Mouse (Mus musculus) limb, embryonic 14.5 days (tissue): ENCODE data around the gene Zbtb25. TPM values are rescaled to one million over a fixed set of nuclear protein-coding genes. Genes with fewer than 3 reads are reported as not detected.
A peak's percentile ranks its signal among the peaks of the same experiment; 100 is the strongest.

Source experiments
- ATAC-seq: fragments of 200-750 bp; cut with Nextera tagmentation; 2 replicates; pipeline ENCODE4 v1.8.0; 2017; ENCODE audit warnings: low read depth, moderate number of reproducible peaks, moderate TSS enrichment; ENCODE audit not compliant: low FRiP score
- DNase-seq: peaks from one replicate; pipeline ENCODE4 v3.0.0-alpha.2; 2015; ENCODE audit warnings: low spot score
- H3K27ac ChIP-seq: fragments of 300-500 bp; sonication (generic); replicated peaks from 2 replicates; pipeline ENCODE4 v1.5.1; 2014; ENCODE audit warnings: low read depth, mild to moderate bottlenecking, low read length, moderate library complexity, mixed read lengths
- H3K27me3 ChIP-seq: fragments of 300-500 bp; sonication (generic); 2 replicates; pipeline ENCODE4 v1.6.1; 2014; ENCODE audit warnings: low read length, mixed read lengths; ENCODE audit not compliant: control insufficient read depth, insufficient read depth
- H3K36me3 ChIP-seq: fragments of 300-500 bp; sonication (generic); 2 replicates; pipeline ENCODE4 v1.6.1; 2014; ENCODE audit warnings: mild to moderate bottlenecking, low read length, moderate library complexity, mixed read lengths; ENCODE audit not compliant: control insufficient read depth, insufficient read depth
- H3K4me1 ChIP-seq: fragments of 300-500 bp; sonication (generic); 2 replicates; pipeline ENCODE4 v1.6.1; 2014; ENCODE audit warnings: antibody characterized with exemption, low read length, mixed read lengths; ENCODE audit not compliant: control insufficient read depth, insufficient read depth
- H3K4me2 ChIP-seq: fragments of 300-500 bp; sonication (generic); replicated peaks from 2 replicates; pipeline ENCODE4 v1.6.1; 2014; ENCODE audit warnings: low read depth, mild to moderate bottlenecking, low read length, moderate library complexity; ENCODE audit not compliant: severe bottlenecking
- H3K4me3 ChIP-seq: fragments of 300-500 bp; sonication (generic); replicated peaks from 2 replicates; pipeline ENCODE4 v1.5.1; 2014; ENCODE audit warnings: low read length
- H3K9ac ChIP-seq: fragments of 300-500 bp; sonication (generic); 2 replicates; pipeline ENCODE4 v1.6.1; 2014; ENCODE audit warnings: mild to moderate bottlenecking, low read depth, low read length, moderate library complexity; ENCODE audit not compliant: severe bottlenecking
- H3K9me3 ChIP-seq: fragments of 300-500 bp; sonication (generic); 2 replicates; pipeline ENCODE4 v1.6.1; 2016; ENCODE audit warnings: low read length; ENCODE audit not compliant: control insufficient read depth
- POLR2A ChIP-seq: fragments of 200-500 bp; IDR thresholded peaks from 2 replicates; pipeline ENCODE4 v1.8.0; 2012; ENCODE audit warnings: inconsistent platforms, mild to moderate bottlenecking, moderate library complexity, borderline replicate concordance; ENCODE audit not compliant: insufficient read depth, insufficient read length; ENCODE audit errors: extremely low read depth
- WGBS: fragments of 180-500 bp; shearing (Covaris S2); extraction: QIAGEN DNeasy Blood & Tissue Kit; methylation state at CpG from one replicate; pipeline ENCODE4 v1.1.7; 2014; 5-methylcytosine and 5-hydroxymethylcytosine counted together
- polyA plus RNA-seq, 2 experiments: library from polyadenylated mRNA; depleted of rRNA in 1 of 2; stranded (reverse) in 1 of 2; unstranded in 1 of 2; fragments of >200 nt; fragmentation: Nextera tagmentation in 1 of 2; extraction: Ambion mirVana in 1 of 2; gene quantifications; 2 replicates each; pipeline versions ENCODE4 v1.2.1 to v1.2.3; 2012 to 2014

Zbtb25 gene
- polyA plus RNA-seq, 2 experiments = 21.4 to 24.1 TPM

GRCm38 (mm10) chr12:76407184-76407583, 37.8 kb upstream of the Zbtb25 start:
- WGBS = 33% methylated on average over 1 of the region's 1 CpGs
- H3K4me3 ChIP-seq = no peak overlapping the region
- DNase-seq (no peak), ATAC-seq (no peak)
- no peak for TF ChIP-seq POLR2A
- no peak overlapping the region for H3K9ac ChIP-seq
- peaks cover 18% of the 10 kb centered on the region; the same call in 1 of the 2 replicates for H3K4me1 ChIP-seq
- H3K27me3 ChIP-seq = peaks cover 28% of the 10 kb centered on the region
- no peak overlapping the region for H3K27ac ChIP-seq
- H3K36me3 ChIP-seq = no peaks in the 10 kb centered on the region
- no peak overlapping the region for H3K4me2 ChIP-seq
- no peaks in the 10 kb centered on the region for H3K9me3 ChIP-seq

DNA sequence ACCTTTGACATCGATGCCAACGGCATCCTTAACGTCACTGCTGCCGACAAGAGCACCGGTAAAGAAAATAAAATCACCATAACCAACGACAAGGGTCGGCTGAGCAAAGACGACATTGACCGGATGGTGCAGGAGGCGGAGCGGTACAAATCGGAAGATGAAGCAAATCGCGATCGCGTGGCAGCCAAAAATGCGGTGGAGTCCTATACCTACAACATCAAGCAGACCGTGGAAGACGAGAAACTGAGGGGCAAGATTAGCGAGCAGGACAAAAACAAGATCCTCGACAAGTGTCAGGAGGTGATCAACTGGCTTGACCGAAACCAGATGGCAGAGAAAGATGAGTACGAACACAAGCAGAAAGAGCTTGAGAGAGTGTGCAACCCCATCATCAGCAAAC, 36.6 kb upstream of the Zbtb25 start:
- DNase-seq (no peak), ATAC-seq (no peak)
- Histone ChIP-seq H3K27ac (no peak overlapping the region), H3K9ac (no peak overlapping the region), H3K4me2 (peak overlapping the region; percentile 90), H3K4me1 (peaks cover 18% of the 10 kb centered on the region; the same call in 1 of the 2 replicates), H3K27me3 (peaks cover 28% of the 10 kb centered on the region), H3K9me3 (no peaks in the 10 kb centered on the region), H3K4me3 (peak overlapping the region; percentile 66), H3K36me3 (no peaks in the 10 kb centered on the region)
- no peak for TF ChIP-seq POLR2A
- 1% methylated on average over 23 of the region's 23 CpGs for WGBS

- H3K27me3 ChIP-seq = peaks cover 28% of the 10 kb centered on the region
- peak; percentile 7 for DNase-seq
- no peaks in the 10 kb centered on the region for H3K36me3 ChIP-seq
- H3K9me3 ChIP-seq = no peaks in the 10 kb centered on the region
- H3K27ac ChIP-seq = no peak overlapping the region
- no peak for TF ChIP-seq POLR2A
- 4% methylated on average over 64 of the region's 64 CpGs for WGBS
- peak overlapping the region; percentile 66 for H3K4me3 ChIP-seq
- no peak overlapping the region for H3K9ac ChIP-seq
- peak overlapping the region; percentile 90 for H3K4me2 ChIP-seq
- H3K4me1 ChIP-seq = peaks cover 18% of the 10 kb centered on the region; the same call in 1 of the 2 replicates
- no peak for ATAC-seq
Observed at GRCm38 (mm10) chr12:76405183-76405970, 36.0 kb upstream of the Zbtb25 start.

DNA sequence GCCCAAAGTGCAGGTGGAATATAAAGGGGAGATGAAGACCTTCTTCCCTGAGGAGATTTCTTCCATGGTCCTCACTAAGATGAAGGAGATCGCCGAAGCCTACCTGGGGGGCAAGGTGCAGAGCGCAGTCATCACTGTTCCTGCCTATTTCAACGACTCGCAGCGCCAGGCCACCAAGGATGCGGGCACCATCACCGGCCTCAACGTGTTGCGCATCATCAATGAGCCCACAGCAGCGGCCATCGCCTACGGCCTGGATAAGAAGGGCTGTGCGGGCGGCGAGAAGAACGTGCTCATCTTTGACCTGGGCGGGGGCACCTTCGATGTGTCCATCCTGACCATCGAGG, 35.4 kb upstream of the Zbtb25 start:
- no peak for ATAC-seq
- Histone ChIP-seq H3K4me1 (peaks cover 18% of the 10 kb centered on the region; the same call in 1 of the 2 replicates), H3K9me3 (no peaks in the 10 kb centered on the region), H3K9ac (no peak overlapping the region), H3K27ac (no peak overlapping the region), H3K4me3 (peak overlapping the region; percentile 66), H3K27me3 (peaks cover 28% of the 10 kb centered on the region), H3K4me2 (peak overlapping the region; percentile 90), H3K36me3 (no peaks in the 10 kb centered on the region)
- no peak for DNase-seq
- 9% methylated on average over 20 of the region's 20 CpGs for WGBS
- TF ChIP-seq POLR2A = no peak

- H3K9me3 ChIP-seq = no peaks in the 10 kb centered on the region
- peaks cover 18% of the 10 kb centered on the region; the same call in 1 of the 2 replicates for H3K4me1 ChIP-seq
- H3K27ac ChIP-seq = peak within 1 kb of the TSS; percentile 82
- H3K27me3 ChIP-seq = peaks cover 28% of the 10 kb centered on the region
- DNase-seq (peak; percentile 99), ATAC-seq (peak; percentile 95)
- no peaks in the 10 kb centered on the region for H3K36me3 ChIP-seq
- peak; percentile 71; the same call in 1 of the 2 replicates for TF ChIP-seq POLR2A
- H3K9ac ChIP-seq = peak within 1 kb of the TSS; percentile 62
- peak within 1 kb of the TSS; percentile 66 for H3K4me3 ChIP-seq
- WGBS = 2% methylated on average over 41 of the region's 54 CpGs
- H3K4me2 ChIP-seq = peak within 1 kb of the TSS; percentile 90
Observed at GRCm38 (mm10) chr12:76403886-76404537, 34.6 kb upstream of the Zbtb25 start, which contains the start of gene Hspa2. Gene Hspa2 (plus strand): TSS chr12:76404176.
